Mouse (Mus musculus): ENCODE results near the gene Zfp386. TPM values are rescaled to one million over a fixed set of nuclear protein-coding genes. Genes with fewer than 3 reads are reported as not detected.

Zfp386 gene
- polyA plus RNA-seq, 1 experiment from 2014 or later, result 70.8 TPM

DNA sequence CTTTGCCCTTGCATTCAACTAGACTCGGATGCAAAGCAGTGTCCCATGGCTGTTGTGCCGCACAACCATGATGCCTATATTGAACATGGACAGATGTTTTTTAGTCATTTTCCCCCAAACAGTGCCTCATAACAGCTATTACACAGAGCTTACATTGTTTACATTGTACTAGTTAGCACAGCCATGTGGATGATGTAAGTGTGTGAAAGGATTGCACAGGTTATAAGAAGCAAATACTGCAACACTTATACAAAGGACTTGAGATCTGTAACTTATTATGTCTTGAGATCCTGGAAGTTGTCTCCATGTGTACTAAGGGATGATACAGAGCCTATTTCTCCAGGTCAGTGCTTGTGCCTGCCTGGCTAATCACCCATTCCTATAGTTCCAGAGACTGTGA is 54.4 kb downstream of the Zfp386 start:
- Histone ChIP-seq H3K9ac (ENCODE audit: low read length) (no peak overlapping the region), H3K4me1 (ENCODE audit: control insufficient read depth, insufficient read depth, low read length) (no peaks in the 10 kb centered on the region), H3K9me3 (ENCODE audit: control insufficient read depth, low read length) (no peaks in the 10 kb centered on the region), H3K27ac (ENCODE audit: low read depth, low read length) (no peak overlapping the region), H3K4me2 (ENCODE audit: low read depth) (no peak overlapping the region), H3K27me3 (ENCODE audit: control insufficient read depth, insufficient read depth, low read length) (no peaks in the 10 kb centered on the region), H3K36me3 (ENCODE audit: control insufficient read depth, insufficient read depth, low read length) (no peaks in the 10 kb centered on the region), H3K4me3 (ENCODE audit: low read depth, low read length) (no peak overlapping the region)
- WGBS, result 90% methylated on average over 2 of the region's 2 CpGs
- no peak for ATAC-seq (ENCODE audit: insufficient read depth, low FRiP score, low TSS enrichment)
- DNase-seq (ENCODE audit: low spot score), result no peak

DNA sequence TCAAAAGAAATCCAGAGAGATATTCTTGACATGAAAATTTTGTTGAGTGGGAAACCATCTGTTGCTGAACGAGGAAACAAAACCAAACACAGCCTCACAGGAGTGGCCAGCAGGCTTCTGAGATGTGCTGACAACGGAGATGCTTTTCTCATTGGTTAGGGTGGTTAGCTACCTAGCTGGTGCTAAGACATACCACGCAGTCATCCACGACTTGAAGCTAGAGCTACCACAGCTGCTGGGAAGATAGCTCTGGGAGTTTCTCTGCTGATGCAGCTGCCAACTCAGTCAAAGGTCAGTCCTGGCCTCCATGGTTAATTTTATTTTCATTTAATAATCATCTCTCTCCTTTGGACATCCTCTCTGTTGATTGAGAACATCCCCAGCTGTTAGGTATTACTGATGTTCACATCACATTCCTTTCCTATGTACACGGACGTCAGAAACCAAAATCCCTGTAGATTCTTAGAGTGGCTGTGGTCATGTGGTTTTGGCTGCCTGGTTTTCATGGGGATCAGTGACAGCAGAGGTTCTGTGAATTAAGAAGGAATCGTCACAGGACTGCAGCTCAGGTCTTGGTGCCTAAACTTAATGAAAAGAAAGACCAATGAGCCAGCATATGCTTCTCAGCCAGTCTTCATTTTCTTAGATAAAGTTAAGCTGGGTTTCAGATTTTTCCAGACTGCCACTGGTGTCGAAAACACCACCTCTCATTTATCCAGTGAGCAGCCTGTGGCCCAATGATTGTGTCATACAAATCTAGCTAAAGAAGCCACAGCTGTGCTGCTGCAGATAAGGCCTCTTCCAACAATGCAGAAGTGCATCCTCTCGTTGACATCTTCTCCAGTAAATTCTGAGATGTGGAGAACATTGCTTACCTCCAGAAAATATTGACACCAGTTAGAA is 62.2 kb downstream of the Zfp386 start:
- DNase-seq (ENCODE audit: low spot score) (no peak), ATAC-seq (ENCODE audit: insufficient read depth, low FRiP score, low TSS enrichment) (no peak)
- Histone ChIP-seq H3K9me3 (ENCODE audit: control insufficient read depth, low read length) (no peaks in the 10 kb centered on the region), H3K36me3 (ENCODE audit: control insufficient read depth, insufficient read depth, low read length) (no peaks in the 10 kb centered on the region), H3K27me3 (ENCODE audit: control insufficient read depth, insufficient read depth, low read length) (no peaks in the 10 kb centered on the region), H3K27ac (ENCODE audit: low read depth, low read length) (no peak overlapping the region), H3K4me2 (ENCODE audit: low read depth) (no peak overlapping the region), H3K9ac (ENCODE audit: low read length) (no peak overlapping the region), H3K4me3 (ENCODE audit: low read depth, low read length) (no peak overlapping the region), H3K4me1 (ENCODE audit: control insufficient read depth, insufficient read depth, low read length) (no peaks in the 10 kb centered on the region)
- WGBS, result 79% methylated on average over 9 of the region's 9 CpGs

DNA sequence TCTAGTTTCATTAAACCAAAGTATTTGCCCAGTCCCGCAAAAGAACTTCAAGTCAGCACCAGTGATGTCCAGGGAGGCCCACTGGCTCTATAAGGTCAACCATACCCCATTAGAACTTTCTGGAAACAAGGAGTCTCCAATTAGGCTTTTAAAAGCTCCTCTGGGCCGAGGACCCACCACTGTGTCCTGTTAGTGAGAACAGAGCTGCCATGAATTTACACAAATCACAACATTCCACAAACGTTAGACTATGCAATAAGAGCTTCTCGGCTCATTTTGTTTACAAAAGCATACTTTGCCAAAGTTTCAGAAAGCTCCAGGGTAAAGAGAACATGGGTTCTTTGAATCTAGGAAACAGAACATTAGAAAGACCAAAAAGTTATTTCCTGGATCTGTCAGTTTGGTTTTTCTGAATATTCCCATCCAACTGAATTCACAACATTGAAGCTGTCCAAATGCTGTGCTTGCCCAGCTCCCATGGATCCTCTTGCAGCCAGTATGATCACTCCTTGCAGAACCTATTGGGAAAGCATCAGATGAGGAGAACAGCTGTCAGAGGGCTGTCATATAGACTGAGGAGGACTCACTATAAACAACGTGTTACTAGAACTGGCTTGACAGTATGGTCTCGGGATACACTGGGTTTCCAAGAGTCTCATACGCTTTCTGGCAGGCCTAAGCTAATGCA is 63.6 kb downstream of the Zfp386 start:
- Histone ChIP-seq H3K4me1 (ENCODE audit: control insufficient read depth, insufficient read depth, low read length) (no peaks in the 10 kb centered on the region), H3K27ac (ENCODE audit: low read depth, low read length) (no peak overlapping the region), H3K27me3 (ENCODE audit: control insufficient read depth, insufficient read depth, low read length) (no peaks in the 10 kb centered on the region), H3K4me3 (ENCODE audit: low read depth, low read length) (no peak overlapping the region), H3K4me2 (ENCODE audit: low read depth) (no peak overlapping the region), H3K9me3 (ENCODE audit: control insufficient read depth, low read length) (no peaks in the 10 kb centered on the region), H3K36me3 (ENCODE audit: control insufficient read depth, insufficient read depth, low read length) (no peaks in the 10 kb centered on the region), H3K9ac (ENCODE audit: low read length) (no peak overlapping the region)
- WGBS, result 80% methylated on average over 7 of the region's 7 CpGs
- DNase-seq (ENCODE audit: low spot score), result no peak
- no peak for ATAC-seq (ENCODE audit: insufficient read depth, low FRiP score, low TSS enrichment)

Other genes starting within 250 kb of the Zfp386 start
- gene Vipr2, start 30.0 kb downstream of the Zfp386 start, polyA plus RNA-seq (2014; fragmentation: Nextera tagmentation; extraction: Ambion mirVana), result 1.4 and 2.8 TPM in 2 replicates
- gene Wdr60, start 215.3 kb downstream of the Zfp386 start, polyA plus RNA-seq (2014; fragmentation: Nextera tagmentation; extraction: Ambion mirVana), result 12.8 and 14.9 TPM in 2 replicates
- gene Gm11027, start 227.7 kb downstream of the Zfp386 start, polyA plus RNA-seq (2014; fragmentation: Nextera tagmentation; extraction: Ambion mirVana), result not detected in 2 replicates
- gene Esyt2, start 233.5 kb downstream of the Zfp386 start, polyA plus RNA-seq (2014; fragmentation: Nextera tagmentation; extraction: Ambion mirVana), result 18.0 and 19.3 TPM in 2 replicates

All from neural tube, embryonic 11.5 days (tissue).